Mouse (Mus musculus) spleen, adult 18-20 months (tissue): ENCODE results near the gene Hbb-bs.
A peak's percentile ranks its signal among the peaks of the same experiment; 100 is the strongest.
"Not testable (repeated sequence)": the region's sequence is repeated elsewhere in the genome, so short reads cannot be mapped to it uniquely, and the experiment has no call there.

ENCODE experiments used
- DNase-seq, 2 experiments: peaks; one replicate each; pipeline ENCODE4 v3.0.0; 2022; ENCODE audit warnings: mixed read lengths in 2 of 2

Gene Hbb-bs

DNA sequence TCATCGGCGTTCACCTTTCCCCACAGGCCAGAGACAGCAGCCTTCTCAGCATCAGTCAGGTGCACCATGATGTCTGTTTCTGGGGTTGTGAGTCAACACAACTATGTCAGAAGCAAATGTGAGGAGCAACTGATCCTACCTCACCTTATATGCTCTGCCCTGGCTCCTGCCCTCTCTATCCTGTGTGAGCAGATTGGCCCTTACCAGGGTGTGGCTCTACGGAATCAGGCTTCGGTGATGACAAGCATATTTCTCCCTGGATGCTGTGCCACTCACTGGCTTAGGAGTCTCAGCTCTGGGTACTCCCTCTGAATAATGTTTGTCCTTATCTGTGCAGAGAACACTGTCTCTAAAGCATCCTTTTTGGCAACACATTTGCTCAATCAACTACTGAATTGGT lies at the start of gene Hbb-bs:
TSS of gene Hbb-bs (minus strand) at position 289 of the 400 bp plus-strand sequence.
- DNase-seq, result no peak

DNA sequence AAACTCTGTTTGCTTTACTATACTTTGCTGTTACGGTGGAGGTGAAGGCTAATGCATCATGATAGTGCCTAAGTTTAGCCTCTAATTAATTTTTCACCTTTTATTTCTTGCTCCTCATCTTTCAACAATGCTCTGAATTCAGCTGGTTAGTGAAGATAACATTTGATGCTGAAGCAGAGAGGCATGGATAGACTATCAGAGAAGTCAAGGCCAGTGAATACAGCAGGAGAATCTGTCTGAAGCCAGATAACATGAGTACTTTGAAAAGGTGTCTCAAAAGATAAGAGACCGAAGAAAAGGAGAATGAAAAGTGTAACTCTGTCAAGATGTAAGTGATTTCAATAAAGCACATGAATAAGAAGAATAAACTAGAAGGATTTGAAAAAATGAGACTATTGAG lies 49.2 kb upstream of the Hbb-bs start:
- DNase-seq, result no peak

DNA sequence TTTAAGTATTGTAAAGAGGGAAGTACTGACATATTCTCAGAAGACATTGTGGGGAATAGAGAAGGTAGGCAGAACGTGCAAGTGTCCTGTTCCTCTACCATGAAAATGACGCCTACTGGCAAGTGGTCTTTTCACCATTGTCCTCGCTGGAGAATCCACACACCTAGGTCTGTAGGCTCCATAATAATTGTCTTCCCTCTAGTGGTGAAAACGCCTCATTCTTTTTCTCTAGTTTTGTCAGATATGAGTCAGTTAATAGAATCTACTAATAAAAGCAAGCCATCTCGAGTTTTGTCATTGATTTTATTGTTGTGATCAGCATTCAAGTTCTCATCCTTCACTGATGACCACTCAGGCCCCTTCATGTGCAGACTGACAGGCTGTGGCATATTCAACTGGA lies 46.6 kb upstream of the Hbb-bs start:
- no peak for DNase-seq

GRCm38 (mm10) chr7:103873064-103873463 lies 45.2 kb upstream of the Hbb-bs start:
- DNase-seq, result no peak

DNA sequence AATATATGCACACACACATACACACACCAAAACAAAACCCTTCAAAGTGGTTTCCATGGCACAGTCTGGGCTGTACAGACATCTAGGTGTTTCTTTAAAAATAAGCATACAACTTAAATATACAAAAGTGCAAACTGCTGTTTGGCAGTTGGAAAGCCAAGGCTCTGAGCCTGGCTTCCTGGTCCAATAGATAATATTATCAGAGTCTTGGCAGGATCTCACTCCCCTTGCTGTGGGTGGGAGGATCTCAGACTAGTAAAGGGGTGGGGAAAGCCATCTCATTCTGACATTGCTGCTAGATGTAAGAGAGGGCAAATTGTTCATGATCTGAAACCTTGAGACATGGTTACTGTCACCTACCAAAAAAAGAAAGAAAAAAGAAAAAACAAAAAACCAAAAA lies 42.8 kb upstream of the Hbb-bs start:
- no peak for DNase-seq

- DNase-seq, result no peak
Observed at GRCm38 (mm10) chr7:103865716-103866115, 37.8 kb upstream of the Hbb-bs start.

DNA sequence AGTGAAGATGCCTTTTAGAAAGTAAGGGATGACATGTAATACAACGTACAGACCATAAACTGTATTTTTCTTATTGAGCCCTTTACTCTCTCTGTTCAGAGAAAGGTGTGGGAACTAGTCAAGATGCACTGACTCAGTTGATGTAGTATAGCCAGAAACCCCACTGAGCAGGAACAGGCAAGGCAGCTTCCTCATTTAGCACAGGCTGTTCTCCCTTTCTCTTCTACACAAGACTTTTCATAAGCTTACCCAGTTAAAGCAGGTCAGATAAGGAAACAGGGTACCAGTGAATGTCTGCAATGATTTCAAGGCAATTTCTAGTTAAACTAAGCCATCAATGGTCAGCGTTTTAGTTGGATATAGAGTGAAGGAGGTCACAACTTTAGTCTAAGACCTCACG lies 33.6 kb upstream of the Hbb-bs start:
- DNase-seq, result no peak

DNA sequence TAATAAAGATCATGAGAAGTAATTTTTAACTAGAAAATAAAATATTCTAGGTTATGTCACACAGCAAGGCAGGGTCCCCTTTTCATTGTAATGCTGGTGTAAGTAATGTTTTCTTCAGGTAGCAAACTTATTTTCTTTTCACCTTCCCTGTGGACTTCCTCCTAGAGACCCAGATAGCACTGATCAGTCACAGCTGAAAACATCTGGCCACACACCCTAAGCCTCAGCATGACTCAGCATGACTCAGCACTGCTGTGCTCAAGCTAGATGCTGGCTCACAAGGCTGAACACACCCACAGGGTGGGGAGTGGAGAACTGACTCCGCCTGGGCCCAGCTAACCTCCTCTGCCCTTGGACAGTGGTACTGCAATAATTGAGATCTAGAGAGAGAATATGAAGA lies 33.0 kb upstream of the Hbb-bs start:
- peak in 1 of 2 experiments; percentile 4 for DNase-seq

GRCm38 (mm10) chr7:103859076-103859475 lies 31.2 kb upstream of the Hbb-bs start:
- DNase-seq, result no peak

GRCm38 (mm10) chr7:103854669-103855068 lies 26.8 kb upstream of the Hbb-bs start:
- no peak for DNase-seq

- DNase-seq, result no peak
Observed at GRCm38 (mm10) chr7:103853090-103853489, 25.2 kb upstream of the Hbb-bs start, which contains the start of gene Hbb-y. Gene Hbb-y, minus strand, starts transcription at chr7:103853216.

DNA sequence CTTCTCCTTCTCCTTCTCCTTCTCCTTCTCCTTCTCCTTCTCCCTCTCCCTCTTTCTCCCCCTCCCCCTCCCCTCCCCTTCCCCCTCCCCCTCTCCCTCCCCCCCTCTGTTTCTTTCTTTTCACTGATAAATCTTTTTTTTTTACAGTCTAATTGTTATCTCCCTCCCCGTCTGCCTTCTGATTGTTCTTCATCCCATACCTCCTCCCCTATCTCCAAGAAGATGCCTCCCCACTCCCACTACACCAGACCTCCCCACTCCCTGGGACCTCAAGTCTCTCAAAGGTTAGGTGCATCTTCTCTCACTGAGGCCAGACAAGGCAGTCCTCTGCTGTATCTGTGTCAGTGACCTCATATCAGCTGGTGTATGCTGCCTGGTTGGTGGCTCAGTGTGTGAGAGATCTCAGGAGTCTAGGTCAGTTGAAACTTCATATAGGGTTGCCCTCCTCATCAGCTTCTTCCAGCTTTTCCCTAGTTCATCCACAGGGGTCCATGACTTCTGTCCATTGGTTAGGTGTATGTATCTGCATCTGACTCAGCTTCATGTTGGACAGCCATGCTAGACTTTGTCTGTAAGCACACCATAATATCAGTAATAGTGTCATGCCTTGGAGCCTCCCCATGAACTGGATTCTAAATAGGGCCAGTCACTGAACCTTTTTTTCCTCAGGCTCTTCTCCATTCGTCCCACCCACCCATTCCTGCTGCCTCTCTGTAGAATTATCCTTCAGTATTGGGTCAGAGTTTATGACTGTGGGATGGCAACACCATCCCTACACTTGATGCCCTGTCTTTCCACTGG lies 16.8 kb upstream of the Hbb-bs start:
- DNase-seq, result no peak

DNA sequence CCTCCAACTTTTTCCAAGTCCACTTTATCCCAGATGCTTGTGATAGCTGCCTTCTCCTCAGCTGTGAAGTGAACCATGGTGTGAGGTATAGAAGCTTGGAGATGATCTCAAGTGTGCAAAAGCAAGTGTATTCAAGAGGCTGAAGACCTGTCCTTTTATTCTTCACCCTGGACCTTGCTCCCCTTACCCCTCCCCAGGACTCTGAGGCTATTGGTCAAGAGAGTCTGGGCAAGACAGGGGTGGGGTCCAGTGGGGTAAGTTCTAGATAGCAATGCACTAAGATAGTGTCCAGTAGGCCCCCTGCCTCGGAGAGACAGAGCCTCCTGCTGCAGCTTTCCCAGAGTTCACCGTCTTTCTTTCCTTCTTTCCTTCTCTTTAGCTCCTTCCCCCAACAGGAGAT lies 15.1 kb upstream of the Hbb-bs start, which contains the start of gene Hbb-bh1:
TSS of gene Hbb-bh1 (minus strand) at position 131 of the 400 bp plus-strand sequence.
- no peak for DNase-seq

- no peak for DNase-seq
Observed at GRCm38 (mm10) chr7:103840268-103840667, 12.4 kb upstream of the Hbb-bs start, which contains the start of gene Hbb-bh2. Gene Hbb-bh2, minus strand, starts transcription at chr7:103840520.

- DNase-seq, result not testable (repeated sequence)
Observed at GRCm38 (mm10) chr7:103827139-103827538, 757 bp downstream of the Hbb-bs start.

DNA sequence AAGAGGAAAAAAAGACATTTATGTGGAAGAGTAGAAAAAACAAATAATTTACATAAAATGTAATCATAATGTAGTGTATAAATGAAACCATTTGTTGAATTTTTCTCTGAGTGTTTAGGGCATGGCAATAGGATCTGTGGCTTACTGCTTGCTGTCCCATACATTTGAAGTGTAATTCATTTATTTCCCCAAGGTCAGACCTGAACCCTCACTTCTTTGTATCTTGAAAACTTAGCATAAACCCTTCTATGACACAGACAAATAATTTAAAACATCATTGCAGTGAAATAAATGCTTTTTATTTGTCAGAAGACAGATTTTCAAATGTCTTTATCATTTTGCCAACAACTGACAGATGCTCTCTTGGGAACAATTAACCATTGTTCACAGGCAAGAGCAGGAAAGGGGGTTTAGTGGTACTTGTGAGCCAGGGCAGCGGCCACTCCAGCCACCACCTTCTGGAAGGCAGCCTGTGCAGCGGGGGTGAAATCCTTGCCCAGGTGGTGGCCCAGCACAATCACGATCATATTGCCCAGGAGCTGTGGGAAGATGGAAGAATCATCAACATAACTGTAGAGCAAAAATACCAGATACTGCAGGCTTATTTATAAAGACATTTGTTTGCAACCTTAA lies 1.5 kb downstream of the Hbb-bs start:
- no peak for DNase-seq

DNA sequence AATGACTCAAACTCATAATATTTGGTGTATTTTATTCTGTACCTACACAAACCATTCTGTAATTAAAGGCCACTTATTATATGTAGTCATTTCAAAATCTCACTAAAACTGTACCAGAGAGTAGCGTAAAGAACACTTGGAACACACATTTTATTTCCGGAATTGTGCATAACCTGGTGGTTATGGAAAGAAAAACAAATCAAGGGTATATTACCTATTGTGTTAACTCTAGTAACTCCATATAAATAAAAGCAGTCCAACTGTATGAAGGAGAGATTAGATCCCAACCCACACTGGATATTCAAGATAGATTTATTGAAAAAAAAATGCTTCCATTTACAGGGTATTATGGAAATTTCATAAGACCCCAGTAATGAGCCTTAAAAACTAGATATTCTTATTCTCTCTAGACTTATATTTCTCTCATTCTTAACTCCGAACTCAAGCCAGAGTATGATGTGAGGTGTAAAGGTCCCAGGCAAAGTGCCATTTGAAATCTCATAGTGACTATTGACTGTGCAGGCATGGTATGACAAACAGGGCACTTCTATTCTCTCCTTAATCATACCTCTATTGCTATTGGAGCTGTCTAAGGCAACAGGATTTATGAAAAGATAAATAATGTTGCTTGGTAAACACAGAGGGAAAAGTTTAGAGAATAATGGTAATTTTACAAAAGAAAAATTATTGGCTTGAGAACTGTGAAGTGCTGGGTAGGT lies 2.2 kb downstream of the Hbb-bs start:
- no peak for DNase-seq

- no peak for DNase-seq
Observed at GRCm38 (mm10) chr7:103824597-103824996, 3.3 kb downstream of the Hbb-bs start.

GRCm38 (mm10) chr7:103815085-103815484 lies 12.8 kb downstream of the Hbb-bs start:
- DNase-seq, result not testable (repeated sequence)

GRCm38 (mm10) chr7:103813766-103814165 lies 14.1 kb downstream of the Hbb-bs start, which contains the start of gene Hbb-bt:
Gene Hbb-bt, minus strand, starts transcription at chr7:103813996.
- no peak for DNase-seq

DNA sequence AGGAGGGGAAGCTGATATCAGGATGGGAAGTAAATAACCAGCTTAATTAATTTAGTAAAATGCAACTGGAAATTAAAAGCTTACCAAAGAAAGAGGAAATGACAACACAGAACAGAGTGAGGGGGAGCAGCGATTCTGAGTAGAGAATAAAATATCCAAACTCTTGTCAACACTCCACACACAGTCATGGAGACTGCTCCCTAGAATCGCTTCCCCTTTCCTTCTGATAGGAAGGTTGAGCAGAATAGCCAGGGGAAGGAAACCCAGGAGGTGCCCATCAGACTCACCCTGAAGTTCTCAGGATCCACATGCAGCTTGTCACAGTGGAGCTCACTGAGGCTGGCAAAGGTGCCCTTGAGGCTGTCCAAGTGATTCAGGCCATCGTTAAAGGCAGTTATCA lies 14.7 kb downstream of the Hbb-bs start:
- DNase-seq, result not testable (repeated sequence)

- DNase-seq, result no peak
Observed at GRCm38 (mm10) chr7:103812174-103812573, 15.7 kb downstream of the Hbb-bs start.

- DNase-seq, result no peak
Observed at GRCm38 (mm10) chr7:103811223-103811845, 16.6 kb downstream of the Hbb-bs start.
